Mouse (Mus musculus): ENCODE data around the gene Vgll4.

DNA sequence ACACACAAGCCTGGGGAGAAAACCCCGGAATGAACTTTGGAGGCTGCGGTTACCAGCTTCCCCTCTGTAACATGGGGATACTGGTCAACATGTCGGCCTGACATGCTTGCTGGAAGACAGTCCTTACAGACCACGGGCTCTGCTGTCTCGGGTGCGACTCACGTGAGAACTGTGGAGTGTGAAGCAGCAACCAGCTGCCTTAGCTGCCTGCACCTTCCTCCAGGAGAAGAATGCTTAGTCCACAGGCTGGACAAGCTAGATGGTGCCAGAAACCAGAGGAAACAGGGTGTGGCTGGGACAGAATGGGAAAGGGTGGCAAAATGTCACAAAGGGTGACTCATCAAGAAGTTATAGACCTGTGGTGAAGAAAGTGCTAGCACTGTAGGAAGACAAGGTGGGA lies 129.8 kb downstream of the Vgll4 start:
- no peak for TF ChIP-seq CTCF (IDR thresholded peaks at IDR 0.05; ENCODE audit: extremely low read depth, insufficient read depth, insufficient read length, insufficient replicate concordance)
- no peak for TF ChIP-seq POLR2A (IDR thresholded peaks at IDR 0.05; ENCODE audit: low read depth, low read length)
